ENCODE assay signal across 16 mouse cellular contexts in genomic region chr2:169763716-169764115, GRCm38 (mm10).
"Had no signal": no experiment of that assay in that cellular context is flagged by ENCODE, and none has a peak within 500 bp of the region (broad histone marks: within the 10 kb centered on the region; RNA-seq: fewer than 3 reads in every experiment).

No protein-coding gene starts in this region.

- H3K4me1 ChIP-seq: lung, embryonic 15.5 days; midbrain, embryonic 12.5 days; neural tube, embryonic 12.5 days had no signal

- H3K4me3 ChIP-seq: liver, embryonic 15.5 days; lung, embryonic 15.5 days; midbrain, embryonic 12.5 days; neural tube, embryonic 12.5 days; stomach, embryonic 15.5 days had no signal

- H3K27me3 ChIP-seq: liver, embryonic 15.5 days; lung, embryonic 15.5 days; midbrain, embryonic 12.5 days; neural tube, embryonic 12.5 days; stomach, embryonic 15.5 days had no signal

- H3K9ac ChIP-seq: liver, embryonic 15.5 days; lung, embryonic 15.5 days; midbrain, embryonic 12.5 days; neural tube, embryonic 12.5 days; stomach, embryonic 15.5 days had no signal

- H3K27ac ChIP-seq: liver, embryonic 15.5 days; lung, embryonic 15.5 days; macrophage; midbrain, embryonic 12.5 days; neural tube, embryonic 12.5 days; stomach, embryonic 15.5 days; stomach, postnatal 0 days had no signal

- ATAC-seq: lung, postnatal 0 days had no signal

- H3K9me3 ChIP-seq: liver, embryonic 15.5 days; lung, embryonic 15.5 days; neural tube, embryonic 12.5 days; stomach, embryonic 15.5 days had no signal

- DNase-seq: lung, adult 2 months; lung, postnatal 14 days; lung, postnatal 36 days; midbrain, embryonic 14.5 days; right cerebral cortex, postnatal 14 days; thymus, adult 2 months; thymus, postnatal 25 days; thymus, postnatal 4 days had no signal

- H3K36me3 ChIP-seq: liver, embryonic 15.5 days; lung, embryonic 15.5 days; midbrain, embryonic 12.5 days; neural tube, embryonic 12.5 days; stomach, embryonic 15.5 days had no signal

- H3K4me2 ChIP-seq: liver, embryonic 15.5 days; lung, embryonic 15.5 days; midbrain, embryonic 12.5 days; neural tube, embryonic 12.5 days; stomach, embryonic 15.5 days had no signal
